Mouse (Mus musculus) hindbrain, embryonic 12.5 days (tissue): ENCODE data around the gene Gm13285. TPM values are rescaled to one million over a fixed set of nuclear protein-coding genes. Genes with fewer than 3 reads are reported as not detected.
A peak's percentile ranks its signal among the peaks of the same experiment; 100 is the strongest.
"Not testable (repeated sequence)": the region's sequence is repeated elsewhere in the genome, so short reads cannot be mapped to it uniquely, and the experiment has no call there.

Experiments used
- ATAC-seq: fragments of 200-750 bp; cut with Nextera tagmentation; 2 replicates; pipeline ENCODE4 v1.8.0; 2017; ENCODE audit warnings: moderate TSS enrichment; ENCODE audit not compliant: low FRiP score
- H3K27ac ChIP-seq: fragments of 300-500 bp; sonication (generic); 2 replicates; pipeline ENCODE4 v1.5.1; 2016; ENCODE audit warnings: mild to moderate bottlenecking
- H3K27me3 ChIP-seq: fragments of 300-500 bp; sonication (generic); 2 replicates; pipeline ENCODE4 v1.6.1; 2016; ENCODE audit warnings: mild to moderate bottlenecking
- H3K36me3 ChIP-seq: fragments of 300-500 bp; sonication (generic); 2 replicates; pipeline ENCODE4 v1.6.1; 2016; ENCODE audit warnings: mild to moderate bottlenecking
- H3K4me1 ChIP-seq: fragments of 300-500 bp; sonication (generic); 2 replicates; pipeline ENCODE4 v1.6.1; 2016
- H3K4me2 ChIP-seq: fragments of 300-500 bp; sonication (generic); replicated peaks from 2 replicates; pipeline ENCODE4 v1.6.1; 2016; ENCODE audit warnings: mild to moderate bottlenecking
- H3K4me3 ChIP-seq: fragments of 300-500 bp; sonication (generic); 2 replicates; pipeline ENCODE4 v1.5.1; 2016; ENCODE audit warnings: mild to moderate bottlenecking
- H3K9ac ChIP-seq: fragments of 300-500 bp; sonication (generic); 2 replicates; pipeline ENCODE4 v1.6.1; 2016; ENCODE audit warnings: mild to moderate bottlenecking, moderate library complexity
- H3K9me3 ChIP-seq: fragments of 300-500 bp; sonication (generic); replicated peaks from 2 replicates; pipeline ENCODE4 v1.6.1; 2016; ENCODE audit warnings: mild to moderate bottlenecking
- WGBS: fragments of 180-500 bp; shearing (Covaris S2); methylation state at CpG from one replicate; pipeline ENCODE4 v1.1.7; 2016; 5-methylcytosine and 5-hydroxymethylcytosine counted together
- polyA plus RNA-seq: library from polyadenylated mRNA; unstranded; fragments of >200 nt; fragmentation: Nextera tagmentation; extraction: Ambion mirVana; gene quantifications from 2 replicates; pipeline ENCODE4 v1.2.1, GENCODE M21; 2016

The Gm13285 gene
- polyA plus RNA-seq, 1 experiment from 2014 or later, result 0.26 TPM

DNA sequence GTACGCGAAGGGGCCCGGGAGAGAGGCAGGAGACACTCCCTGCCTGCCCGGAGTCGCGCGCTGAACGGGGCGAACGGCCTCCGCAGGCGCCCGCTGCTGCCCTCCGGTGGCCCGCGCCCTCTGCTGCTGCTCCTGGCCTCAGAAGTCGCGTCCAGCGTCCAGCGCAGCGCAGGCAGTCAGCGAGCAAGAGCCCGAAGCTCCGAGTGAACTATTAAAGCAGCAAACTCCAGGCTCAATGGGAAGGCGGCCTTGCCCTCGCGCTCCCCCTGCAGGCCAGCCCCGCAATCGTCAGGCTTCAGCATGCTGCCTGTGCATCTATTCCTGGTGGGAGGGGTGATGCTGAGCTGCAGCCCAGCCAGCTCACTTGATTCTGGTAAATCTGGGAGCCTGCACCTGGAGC lies 22.8 kb upstream of the Gm13285 start, which contains the start of gene Gm13289:
Gene Gm13289 (plus strand): TSS at position 301 of the 400 bp plus-strand sequence.
- WGBS, result no CpG with 5 or more reads among the region's 29 CpGs
- H3K36me3 ChIP-seq, H3K27me3 ChIP-seq, H3K4me1 ChIP-seq, H3K27ac ChIP-seq, H3K4me2 ChIP-seq, H3K4me3 ChIP-seq, H3K9ac ChIP-seq, H3K9me3 ChIP-seq, ATAC-seq: not testable (repeated sequence)

DNA sequence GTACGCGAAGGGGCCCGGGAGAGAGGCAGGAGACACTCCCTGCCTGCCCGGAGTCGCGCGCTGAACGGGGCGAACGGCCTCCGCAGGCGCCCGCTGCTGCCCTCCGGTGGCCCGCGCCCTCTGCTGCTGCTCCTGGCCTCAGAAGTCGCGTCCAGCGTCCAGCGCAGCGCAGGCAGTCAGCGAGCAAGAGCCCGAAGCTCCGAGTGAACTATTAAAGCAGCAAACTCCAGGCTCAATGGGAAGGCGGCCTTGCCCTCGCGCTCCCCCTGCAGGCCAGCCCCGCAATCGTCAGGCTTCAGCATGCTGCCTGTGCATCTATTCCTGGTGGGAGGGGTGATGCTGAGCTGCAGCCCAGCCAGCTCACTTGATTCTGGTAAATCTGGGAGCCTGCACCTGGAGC lies 19.9 kb upstream of the Gm13285 start, which contains the start of gene Gm13272:
Gene Gm13272 (plus strand): TSS at position 301 of the 400 bp plus-strand sequence.
- not testable (repeated sequence) for H3K9me3 ChIP-seq, H3K4me2 ChIP-seq, H3K27ac ChIP-seq, H3K36me3 ChIP-seq, ATAC-seq, H3K9ac ChIP-seq, H3K27me3 ChIP-seq, H3K4me3 ChIP-seq, H3K4me1 ChIP-seq
- no CpG with 5 or more reads among the region's 29 CpGs for whole genome bisulfite sequencing

DNA sequence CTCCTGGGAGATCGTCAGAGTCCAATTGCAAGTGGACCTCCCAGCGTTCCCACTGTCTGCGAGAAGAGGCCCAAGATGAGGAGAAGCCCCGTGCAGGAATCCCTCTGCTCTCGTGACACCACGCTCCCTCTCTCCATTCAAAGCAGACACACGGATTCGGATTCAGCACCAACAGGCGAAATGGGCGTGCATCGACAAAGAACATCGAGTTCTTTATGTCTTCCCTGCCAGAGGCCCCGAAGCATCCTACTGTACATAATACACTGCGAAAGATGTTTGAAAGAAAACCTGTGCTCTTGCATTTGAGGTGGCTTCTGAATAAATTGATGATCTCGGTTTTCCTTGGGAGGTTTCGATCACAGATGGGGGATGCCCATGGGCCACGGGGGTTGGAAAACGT lies 19.1 kb upstream of the Gm13285 start:
- H3K4me1 ChIP-seq, H3K4me3 ChIP-seq, H3K4me2 ChIP-seq, H3K36me3 ChIP-seq, H3K9ac ChIP-seq, H3K27me3 ChIP-seq, ATAC-seq, H3K27ac ChIP-seq, H3K9me3 ChIP-seq: not testable (repeated sequence)
- 57% methylated on average over 14 of the region's 18 CpGs for WGBS

DNA sequence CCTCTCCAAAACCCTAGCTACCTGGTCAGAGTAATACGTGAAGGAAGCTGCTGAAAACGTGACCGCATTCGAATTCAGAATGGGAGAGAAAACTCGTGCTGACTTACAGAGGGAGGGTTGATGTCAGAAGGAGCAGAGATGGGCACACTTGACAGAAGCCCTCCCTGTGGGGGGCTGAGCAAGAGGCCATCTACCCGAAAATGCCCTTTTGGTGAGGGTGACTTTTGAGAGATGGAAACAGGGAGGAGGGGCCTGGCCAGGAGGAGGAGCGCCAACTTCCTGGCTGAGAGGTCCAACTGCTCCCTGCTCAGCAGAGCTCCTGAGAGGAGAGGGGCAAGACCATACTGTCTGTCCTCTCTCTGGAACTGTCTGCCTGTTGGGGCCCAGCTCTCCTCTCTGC lies 17.6 kb upstream of the Gm13285 start, which contains the start of gene Ifnz:
Gene Ifnz (plus strand): TSS at position 301 of the 400 bp plus-strand sequence.
- peak within 1 kb of the TSS; percentile 41 for H3K4me2 ChIP-seq
- not testable (repeated sequence) for H3K4me3 ChIP-seq, H3K4me1 ChIP-seq, H3K27me3 ChIP-seq, H3K27ac ChIP-seq, H3K9ac ChIP-seq, H3K9me3 ChIP-seq, H3K36me3 ChIP-seq, ATAC-seq
- WGBS, result 12% methylated on average over 5 of the region's 7 CpGs

DNA sequence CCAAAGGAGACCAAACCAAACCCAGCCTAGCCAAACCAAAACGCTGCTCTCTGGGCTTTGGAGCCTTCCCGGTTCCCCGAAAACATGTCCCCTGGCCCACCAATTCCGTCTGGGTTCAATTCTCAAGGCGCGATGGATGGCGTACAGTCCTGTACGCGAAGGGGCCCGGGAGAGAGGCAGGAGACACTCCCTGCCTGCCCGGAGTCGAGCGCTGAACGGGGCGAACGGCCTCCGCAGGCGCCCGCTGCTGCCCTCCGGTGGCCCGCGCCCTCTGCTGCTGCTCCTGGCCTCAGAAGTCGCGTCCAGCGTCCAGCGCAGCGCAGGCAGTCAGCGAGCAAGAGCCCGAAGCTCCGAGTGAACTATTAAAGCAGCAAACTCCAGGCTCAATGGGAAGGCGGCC lies 17.1 kb upstream of the Gm13285 start:
- H3K36me3 ChIP-seq, H3K27ac ChIP-seq, H3K4me3 ChIP-seq, H3K27me3 ChIP-seq, H3K4me1 ChIP-seq, ATAC-seq, H3K9me3 ChIP-seq, H3K9ac ChIP-seq: not testable (repeated sequence)
- peak overlapping the region; percentile 41 for H3K4me2 ChIP-seq
- 0% methylated on average over 1 of the region's 31 CpGs for WGBS

DNA sequence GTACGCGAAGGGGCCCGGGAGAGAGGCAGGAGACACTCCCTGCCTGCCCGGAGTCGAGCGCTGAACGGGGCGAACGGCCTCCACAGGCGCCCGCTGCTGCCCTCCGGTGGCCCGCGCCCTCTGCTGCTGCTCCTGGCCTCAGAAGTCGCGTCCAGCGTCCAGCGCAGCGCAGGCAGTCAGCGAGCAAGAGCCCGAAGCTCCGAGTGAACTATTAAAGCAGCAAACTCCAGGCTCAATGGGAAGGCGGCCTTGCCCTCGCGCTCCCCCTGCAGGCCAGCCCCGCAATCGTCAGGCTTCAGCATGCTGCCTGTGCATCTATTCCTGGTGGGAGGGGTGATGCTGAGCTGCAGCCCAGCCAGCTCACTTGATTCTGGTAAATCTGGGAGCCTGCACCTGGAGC lies 14.1 kb upstream of the Gm13285 start, which contains the start of gene Gm13276:
Gene Gm13276 (plus strand): TSS at position 301 of the 400 bp plus-strand sequence.
- H3K9ac ChIP-seq, H3K27ac ChIP-seq, H3K36me3 ChIP-seq, H3K9me3 ChIP-seq, H3K27me3 ChIP-seq, H3K4me2 ChIP-seq, ATAC-seq, H3K4me3 ChIP-seq, H3K4me1 ChIP-seq: not testable (repeated sequence)
- no CpG with 5 or more reads among the region's 27 CpGs for WGBS

DNA sequence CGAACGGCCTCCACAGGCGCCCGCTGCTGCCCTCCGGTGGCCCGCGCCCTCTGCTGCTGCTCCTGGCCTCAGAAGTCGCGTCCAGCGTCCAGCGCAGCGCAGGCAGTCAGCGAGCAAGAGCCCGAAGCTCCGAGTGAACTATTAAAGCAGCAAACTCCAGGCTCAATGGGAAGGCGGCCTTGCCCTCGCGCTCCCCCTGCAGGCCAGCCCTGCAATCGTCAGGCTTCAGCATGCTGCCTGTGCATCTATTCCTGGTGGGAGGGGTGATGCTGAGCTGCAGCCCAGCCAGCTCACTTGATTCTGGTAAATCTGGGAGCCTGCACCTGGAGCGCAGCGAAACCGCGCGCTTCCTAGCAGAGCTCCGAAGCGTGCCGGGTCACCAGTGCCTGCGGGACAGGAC lies 11.1 kb upstream of the Gm13285 start, which contains the start of gene Gm13277:
Gene Gm13277 (plus strand): TSS at position 231 of the 400 bp plus-strand sequence.
- not testable (repeated sequence) for H3K4me3 ChIP-seq, H3K9me3 ChIP-seq, ATAC-seq, H3K9ac ChIP-seq, H3K36me3 ChIP-seq, H3K4me2 ChIP-seq, H3K4me1 ChIP-seq, H3K27ac ChIP-seq, H3K27me3 ChIP-seq
- WGBS, result 0% methylated on average over 4 of the region's 28 CpGs

DNA sequence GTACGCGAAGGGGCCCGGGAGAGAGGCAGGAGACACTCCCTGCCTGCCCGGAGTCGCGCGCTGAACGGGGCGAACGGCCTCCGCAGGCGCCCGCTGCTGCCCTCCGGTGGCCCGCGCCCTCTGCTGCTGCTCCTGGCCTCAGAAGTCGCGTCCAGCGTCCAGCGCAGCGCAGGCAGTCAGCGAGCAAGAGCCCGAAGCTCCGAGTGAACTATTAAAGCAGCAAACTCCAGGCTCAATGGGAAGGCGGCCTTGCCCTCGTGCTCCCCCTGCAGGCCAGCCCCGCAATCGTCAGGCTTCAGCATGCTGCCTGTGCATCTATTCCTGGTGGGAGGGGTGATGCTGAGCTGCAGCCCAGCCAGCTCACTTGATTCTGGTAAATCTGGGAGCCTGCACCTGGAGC lies 8.2 kb upstream of the Gm13285 start, which contains the start of gene Gm13278:
Gene Gm13278 (plus strand): TSS at position 301 of the 400 bp plus-strand sequence.
- H3K36me3 ChIP-seq, H3K27ac ChIP-seq, H3K4me1 ChIP-seq, H3K4me2 ChIP-seq, H3K27me3 ChIP-seq, H3K9ac ChIP-seq, ATAC-seq, H3K4me3 ChIP-seq, H3K9me3 ChIP-seq: not testable (repeated sequence)
- WGBS, result no CpG with 5 or more reads among the region's 28 CpGs

DNA sequence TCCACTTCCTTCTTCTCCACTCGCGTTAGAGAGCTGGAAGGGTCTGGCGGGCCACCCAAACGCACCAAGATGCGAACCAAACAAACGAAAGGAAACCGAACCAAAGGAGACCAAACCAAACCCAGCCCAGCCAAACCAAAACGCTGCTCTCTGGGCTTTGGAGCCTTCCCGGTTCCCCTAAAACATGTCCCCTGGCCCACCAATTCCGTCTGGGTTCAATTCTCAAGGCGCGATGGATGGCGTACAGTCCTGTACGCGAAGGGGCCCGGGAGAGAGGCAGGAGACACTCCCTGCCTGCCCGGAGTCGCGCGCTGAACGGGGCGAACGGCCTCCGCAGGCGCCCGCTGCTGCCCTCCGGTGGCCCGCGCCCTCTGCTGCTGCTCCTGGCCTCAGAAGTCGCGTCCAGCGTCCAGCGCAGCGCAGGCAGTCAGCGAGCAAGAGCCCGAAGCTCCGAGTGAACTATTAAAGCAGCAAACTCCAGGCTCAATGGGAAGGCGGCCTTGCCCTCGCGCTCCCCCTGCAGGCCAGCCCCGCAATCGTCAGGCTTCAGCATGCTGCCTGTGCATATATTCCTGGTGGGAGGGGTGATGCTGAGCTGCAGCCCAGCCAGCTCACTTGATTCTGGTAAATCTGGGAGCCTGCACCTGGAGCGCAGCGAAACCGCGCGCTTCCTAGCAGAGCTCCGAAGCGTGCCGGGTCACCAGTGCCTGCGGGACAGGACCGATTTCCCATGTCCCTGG lies 5.4 kb upstream of the Gm13285 start, which contains the start of gene Gm13275:
Gene Gm13275 (plus strand): TSS at position 552 of the 740 bp plus-strand sequence.
- not testable (repeated sequence) for H3K4me2 ChIP-seq, ATAC-seq, H3K27ac ChIP-seq, H3K4me1 ChIP-seq, H3K36me3 ChIP-seq, H3K9me3 ChIP-seq, H3K27me3 ChIP-seq, H3K4me3 ChIP-seq, H3K9ac ChIP-seq
- WGBS, result 0% methylated on average over 8 of the region's 52 CpGs

DNA sequence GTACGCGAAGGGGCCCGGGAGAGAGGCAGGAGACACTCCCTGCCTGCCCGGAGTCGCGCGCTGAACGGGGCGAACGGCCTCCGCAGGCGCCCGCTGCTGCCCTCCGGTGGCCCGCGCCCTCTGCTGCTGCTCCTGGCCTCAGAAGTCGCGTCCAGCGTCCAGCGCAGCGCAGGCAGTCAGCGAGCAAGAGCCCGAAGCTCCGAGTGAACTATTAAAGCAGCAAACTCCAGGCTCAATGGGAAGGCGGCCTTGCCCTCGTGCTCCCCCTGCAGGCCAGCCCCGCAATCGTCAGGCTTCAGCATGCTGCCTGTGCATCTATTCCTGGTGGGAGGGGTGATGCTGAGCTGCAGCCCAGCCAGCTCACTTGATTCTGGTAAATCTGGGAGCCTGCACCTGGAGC lies 2.4 kb upstream of the Gm13285 start, which contains the start of gene Gm13279:
Gene Gm13279 (plus strand): TSS at position 301 of the 400 bp plus-strand sequence.
- H3K36me3 ChIP-seq, H3K4me2 ChIP-seq, H3K4me3 ChIP-seq, H3K9ac ChIP-seq, ATAC-seq, H3K9me3 ChIP-seq, H3K27ac ChIP-seq, H3K4me1 ChIP-seq, H3K27me3 ChIP-seq: not testable (repeated sequence)
- WGBS, result no CpG with 5 or more reads among the region's 28 CpGs

DNA sequence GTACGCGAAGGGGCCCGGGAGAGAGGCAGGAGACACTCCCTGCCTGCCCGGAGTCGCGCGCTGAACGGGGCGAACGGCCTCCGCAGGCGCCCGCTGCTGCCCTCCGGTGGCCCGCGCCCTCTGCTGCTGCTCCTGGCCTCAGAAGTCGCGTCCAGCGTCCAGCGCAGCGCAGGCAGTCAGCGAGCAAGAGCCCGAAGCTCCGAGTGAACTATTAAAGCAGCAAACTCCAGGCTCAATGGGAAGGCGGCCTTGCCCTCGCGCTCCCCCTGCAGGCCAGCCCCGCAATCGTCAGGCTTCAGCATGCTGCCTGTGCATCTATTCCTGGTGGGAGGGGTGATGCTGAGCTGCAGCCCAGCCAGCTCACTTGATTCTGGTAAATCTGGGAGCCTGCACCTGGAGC lies 3.5 kb downstream of the Gm13285 start, which contains the start of gene Gm13287:
Gene Gm13287 (plus strand): TSS at position 301 of the 400 bp plus-strand sequence.
- not testable (repeated sequence) for H3K27me3 ChIP-seq, H3K27ac ChIP-seq, H3K4me3 ChIP-seq, ATAC-seq, H3K4me1 ChIP-seq, H3K9ac ChIP-seq, H3K4me2 ChIP-seq, H3K36me3 ChIP-seq, H3K9me3 ChIP-seq
- no CpG with 5 or more reads among the region's 29 CpGs for WGBS

DNA sequence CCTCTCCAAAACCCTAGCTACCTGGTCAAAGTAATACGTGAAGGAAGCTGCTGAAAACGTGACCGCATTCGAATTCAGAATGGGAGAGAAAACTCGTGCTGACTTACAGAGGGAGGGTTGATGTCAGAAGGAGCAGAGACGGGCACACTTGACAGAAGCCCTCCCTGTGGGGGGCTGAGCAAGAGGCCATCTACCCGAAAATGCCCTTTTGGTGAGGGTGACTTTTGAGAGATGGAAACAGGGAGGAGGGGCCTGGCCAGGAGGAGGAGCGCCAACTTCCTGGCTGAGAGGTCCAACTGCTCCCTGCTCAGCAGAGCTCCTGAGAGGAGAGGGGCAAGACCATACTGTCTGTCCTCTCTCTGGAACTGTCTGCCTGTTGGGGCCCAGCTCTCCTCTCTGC lies 5.8 kb downstream of the Gm13285 start, which contains the start of gene Gm13288:
Gene Gm13288 (plus strand): TSS at position 301 of the 400 bp plus-strand sequence.
- ATAC-seq, H3K4me3 ChIP-seq, H3K4me1 ChIP-seq, H3K27ac ChIP-seq, H3K9me3 ChIP-seq, H3K27me3 ChIP-seq, H3K36me3 ChIP-seq, H3K9ac ChIP-seq: not testable (repeated sequence)
- peak within 1 kb of the TSS; percentile 43 for H3K4me2 ChIP-seq
- WGBS, result no CpG with 5 or more reads among the region's 8 CpGs

DNA sequence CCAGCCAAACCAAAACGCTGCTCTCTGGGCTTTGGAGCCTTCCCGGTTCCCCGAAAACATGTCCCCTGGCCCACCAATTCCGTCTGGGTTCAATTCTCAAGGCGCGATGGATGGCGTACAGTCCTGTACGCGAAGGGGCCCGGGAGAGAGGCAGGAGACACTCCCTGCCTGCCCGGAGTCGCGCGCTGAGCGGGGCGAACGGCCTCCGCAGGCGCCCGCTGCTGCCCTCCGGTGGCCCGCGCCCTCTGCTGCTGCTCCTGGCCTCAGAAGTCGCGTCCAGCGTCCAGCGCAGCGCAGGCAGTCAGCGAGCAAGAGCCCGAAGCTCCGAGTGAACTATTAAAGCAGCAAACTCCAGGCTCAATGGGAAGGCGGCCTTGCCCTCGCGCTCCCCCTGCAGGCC lies 6.3 kb downstream of the Gm13285 start:
- not testable (repeated sequence) for H3K4me3 ChIP-seq, H3K9ac ChIP-seq, H3K4me1 ChIP-seq, H3K27ac ChIP-seq, H3K9me3 ChIP-seq, H3K36me3 ChIP-seq, H3K27me3 ChIP-seq, ATAC-seq
- peak overlapping the region; percentile 43 for H3K4me2 ChIP-seq
- WGBS, result 0% methylated on average over 7 of the region's 34 CpGs
